Mouse (Mus musculus): ENCODE measurements around the gene Pphln1.
A peak's percentile ranks its signal among the peaks of the same experiment; 100 is the strongest.
"Not testable (repeated sequence)": the region's sequence is repeated elsewhere in the genome, so short reads cannot be mapped to it uniquely, and the experiment has no call there.

Pphln1 gene

GRCm38 (mm10) chr15:93397826-93398698 is at the start of gene Pphln1, which contains the start of gene Zcrb1:
Gene Pphln1 (plus strand): TSS chr15:93398350.
Gene Zcrb1 (minus strand): TSS chr15:93398334.
- peak; percentile 80 to 82 for DNase-seq (ENCODE audit: low spot score in 2 of 2)

GRCm38 (mm10) chr15:93358346-93359095 is 39.6 kb upstream of the Pphln1 start:
- no peak for DNase-seq (ENCODE audit: low spot score in 2 of 2)

GRCm38 (mm10) chr15:93365561-93365960 is 32.6 kb upstream of the Pphln1 start:
- no peak for DNase-seq (ENCODE audit: low spot score in 2 of 2)

GRCm38 (mm10) chr15:93368558-93368957 is 29.6 kb upstream of the Pphln1 start:
- no peak for DNase-seq (ENCODE audit: low spot score in 2 of 2)

- DNase-seq (ENCODE audit: low spot score in 2 of 2) = no peak
These were observed 26.3 kb upstream of the Pphln1 start for GRCm38 (mm10) chr15:93371838-93372237.

GRCm38 (mm10) chr15:93372525-93373119 is 25.5 kb upstream of the Pphln1 start:
- DNase-seq (ENCODE audit: low spot score in 2 of 2) = not testable (repeated sequence)

GRCm38 (mm10) chr15:93375696-93376095 is 22.5 kb upstream of the Pphln1 start:
- no peak for DNase-seq (ENCODE audit: low spot score in 2 of 2)

GRCm38 (mm10) chr15:93379177-93379576 is 19.0 kb upstream of the Pphln1 start:
- no peak for DNase-seq (ENCODE audit: low spot score in 2 of 2)

GRCm38 (mm10) chr15:93381337-93381736 is 16.8 kb upstream of the Pphln1 start:
- DNase-seq (ENCODE audit: low spot score in 2 of 2) = no peak

- peak; percentile 11 to 19 for DNase-seq (ENCODE audit: low spot score in 2 of 2)
These were observed 881 bp upstream of the Pphln1 start for GRCm38 (mm10) chr15:93397269-93397668.

GRCm38 (mm10) chr15:93398699-93399540 is 770 bp downstream of the Pphln1 start:
- DNase-seq (ENCODE audit: low spot score in 2 of 2) = no peak

- no peak for DNase-seq (ENCODE audit: low spot score in 2 of 2)
These were observed 3.3 kb downstream of the Pphln1 start for GRCm38 (mm10) chr15:93401446-93401845.

GRCm38 (mm10) chr15:93402730-93403129 is 4.6 kb downstream of the Pphln1 start:
- no peak for DNase-seq (ENCODE audit: low spot score in 2 of 2)

- DNase-seq (ENCODE audit: low spot score in 2 of 2) = no peak
These were observed 6.7 kb downstream of the Pphln1 start for GRCm38 (mm10) chr15:93404849-93405248.

GRCm38 (mm10) chr15:93405446-93405986 is 7.4 kb downstream of the Pphln1 start:
- DNase-seq (ENCODE audit: low spot score in 2 of 2) = no peak

GRCm38 (mm10) chr15:93406492-93406891 is 8.3 kb downstream of the Pphln1 start:
- DNase-seq (ENCODE audit: low spot score in 2 of 2) = no peak

- DNase-seq (ENCODE audit: low spot score in 2 of 2) = no peak
These were observed 14.3 kb downstream of the Pphln1 start for GRCm38 (mm10) chr15:93412445-93412844.

- DNase-seq (ENCODE audit: low spot score in 2 of 2) = no peak
These were observed 16.3 kb downstream of the Pphln1 start for GRCm38 (mm10) chr15:93414456-93414855.

- DNase-seq (ENCODE audit: low spot score in 2 of 2) = no peak
These were observed 18.1 kb downstream of the Pphln1 start for GRCm38 (mm10) chr15:93416300-93416699.

- DNase-seq (ENCODE audit: low spot score in 2 of 2) = no peak
These were observed 22.4 kb downstream of the Pphln1 start for GRCm38 (mm10) chr15:93420596-93420995.

- no peak for DNase-seq (ENCODE audit: low spot score in 2 of 2)
These were observed 24.4 kb downstream of the Pphln1 start for GRCm38 (mm10) chr15:93422537-93422936.

Data from right cerebral cortex, adult 2 months (tissue).